Mouse (Mus musculus) left cerebral cortex, postnatal 14 days (tissue): ENCODE measurements around the gene Tagln. TPM values are rescaled to one million over a fixed set of nuclear protein-coding genes. Genes with fewer than 3 reads are reported as not detected.

Experiments
- DNase-seq, 2 experiments: peaks; one replicate each; pipeline ENCODE4 v3.0.0; 2021 to 2022; ENCODE audit warnings: low spot score in 2 of 2, mixed read lengths in 1 of 2
- intact Hi-C: fragments of 180-260 bp; cut with DNase I; formaldehyde crosslinking; loops from one replicate; pipeline ENCODE4 v1.15.1; 2025
- long read RNA-seq, 2 experiments: library from polyadenylated mRNA; stranded (forward); transcript quantifications; one replicate each; pipeline ENCODE4 v2.0.0; 2021
- total RNA-seq, 2 experiments: library from RNA; stranded (reverse); gene quantifications; 2 replicates each; pipeline ENCODE4 v1.2.3; 2021

The Tagln gene
- 10 to 100 TPM; 13.1 to 16.2 TPM for total RNA-seq
- long read RNA-seq, experiment 1, transcript Tagln-201 (5 exons, 1,595 nt) = major isoform, 6 of 6 reads
- long read RNA-seq, experiment 1, partial matches to known transcripts = 0 of 6 reads
- long read RNA-seq, experiment 1, other reads (novel, unspliced or antisense) = 0 of 6 reads
- long read RNA-seq, experiment 2, transcript Tagln-201 (5 exons, 1,595 nt) = major isoform, 6 of 8 reads
- long read RNA-seq, experiment 2, partial matches to known transcripts = 1 of 8 reads
- long read RNA-seq, experiment 2, other reads (novel, unspliced or antisense) = 1 of 8 reads

DNA sequence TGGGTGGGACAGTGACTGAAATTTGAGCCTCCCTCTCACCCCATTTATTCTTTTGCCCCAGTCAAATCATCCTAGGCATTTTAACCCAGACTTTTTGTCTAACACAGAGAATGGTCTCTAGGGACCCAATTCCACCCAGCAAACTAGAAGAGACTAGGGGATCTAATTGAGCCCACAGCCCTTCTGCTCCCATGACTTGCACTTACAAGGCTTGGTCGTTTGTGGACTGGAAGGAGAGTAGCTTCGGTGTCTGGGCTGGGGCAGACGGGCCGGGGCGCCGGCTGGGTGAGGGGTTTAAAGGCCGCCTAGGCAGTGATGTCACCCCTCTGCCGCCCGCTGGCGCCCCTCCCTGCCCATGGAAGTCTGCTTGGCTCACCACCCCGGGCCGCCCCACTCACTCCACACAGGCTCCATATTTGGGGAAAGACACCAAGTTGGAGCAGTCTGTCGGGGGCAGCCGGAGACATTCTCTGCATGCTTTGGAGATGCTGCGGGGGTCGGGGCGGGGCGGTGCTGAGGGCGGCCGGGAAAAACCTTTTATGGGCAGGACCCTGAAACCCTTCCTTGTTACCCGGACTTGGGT, at the start of gene Tagln:
TSS of gene Tagln (minus strand) at position 431 of the 583 bp plus-strand sequence.
- no peak for DNase-seq
- intact Hi-C loops = no loop called here

DNA sequence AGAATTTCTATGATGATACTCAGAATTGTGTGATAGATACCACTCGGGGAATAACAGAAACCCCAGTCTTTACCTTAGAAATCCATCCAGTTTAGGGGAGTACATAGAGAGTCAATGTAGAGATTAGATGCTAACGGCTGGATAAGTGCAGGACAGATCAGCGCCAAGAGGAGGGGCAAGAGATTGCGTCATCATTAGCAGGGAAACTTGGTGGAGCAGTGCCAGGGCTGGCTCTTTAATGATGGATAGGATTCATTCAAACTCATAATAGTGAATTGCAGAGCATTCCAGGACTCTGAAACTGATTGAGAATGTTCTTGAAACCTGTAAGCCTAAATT, 49.3 kb upstream of the Tagln start:
- intact Hi-C loops = no loop called here

DNA sequence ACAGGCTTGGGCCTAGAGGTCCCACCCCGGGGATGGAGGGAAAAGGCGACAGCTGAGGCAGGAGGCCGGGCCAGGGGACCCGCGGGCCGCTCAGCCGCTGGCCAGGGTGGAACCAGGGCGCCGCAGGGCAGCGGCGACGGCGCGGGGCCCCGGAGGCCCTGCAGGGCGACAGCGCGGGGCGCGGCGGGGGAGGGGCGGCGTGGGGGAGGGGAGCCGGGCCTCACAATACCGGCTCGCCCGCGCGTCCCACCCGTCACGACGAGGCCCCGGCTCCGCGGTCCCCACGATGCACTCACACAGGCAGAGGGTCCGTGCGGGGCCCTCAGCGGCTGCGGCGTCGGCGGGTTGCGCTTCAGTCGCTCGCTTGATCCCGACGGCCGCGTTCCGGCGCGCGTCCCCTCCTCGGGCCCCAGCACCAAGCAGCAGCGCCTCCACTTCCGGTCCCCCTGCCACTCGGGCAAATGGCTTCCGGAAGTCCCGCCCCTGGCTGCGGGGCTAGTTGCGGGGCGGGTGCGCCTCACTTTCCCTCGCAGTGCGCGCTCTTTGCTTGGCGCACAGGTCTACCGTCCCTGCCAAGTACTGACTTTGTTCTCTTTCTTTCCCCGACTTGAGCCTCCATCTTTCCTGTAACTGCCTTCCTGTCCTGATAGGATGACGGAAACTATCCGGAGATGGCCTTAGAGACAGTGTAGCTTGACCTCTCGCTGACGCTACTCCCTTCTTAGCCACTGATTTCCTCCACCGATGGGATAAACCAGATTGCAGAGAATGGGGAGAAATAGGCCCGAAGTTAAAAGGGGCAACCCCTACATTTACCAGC, 48.8 kb upstream of the Tagln start:
- intact Hi-C loops = no loop called here
- peak; percentile 87 to 89 for DNase-seq

More for the DNA sequence above, 49.3 kb upstream of the Tagln start:
- peak; percentile 54 to 58 for DNase-seq

DNA sequence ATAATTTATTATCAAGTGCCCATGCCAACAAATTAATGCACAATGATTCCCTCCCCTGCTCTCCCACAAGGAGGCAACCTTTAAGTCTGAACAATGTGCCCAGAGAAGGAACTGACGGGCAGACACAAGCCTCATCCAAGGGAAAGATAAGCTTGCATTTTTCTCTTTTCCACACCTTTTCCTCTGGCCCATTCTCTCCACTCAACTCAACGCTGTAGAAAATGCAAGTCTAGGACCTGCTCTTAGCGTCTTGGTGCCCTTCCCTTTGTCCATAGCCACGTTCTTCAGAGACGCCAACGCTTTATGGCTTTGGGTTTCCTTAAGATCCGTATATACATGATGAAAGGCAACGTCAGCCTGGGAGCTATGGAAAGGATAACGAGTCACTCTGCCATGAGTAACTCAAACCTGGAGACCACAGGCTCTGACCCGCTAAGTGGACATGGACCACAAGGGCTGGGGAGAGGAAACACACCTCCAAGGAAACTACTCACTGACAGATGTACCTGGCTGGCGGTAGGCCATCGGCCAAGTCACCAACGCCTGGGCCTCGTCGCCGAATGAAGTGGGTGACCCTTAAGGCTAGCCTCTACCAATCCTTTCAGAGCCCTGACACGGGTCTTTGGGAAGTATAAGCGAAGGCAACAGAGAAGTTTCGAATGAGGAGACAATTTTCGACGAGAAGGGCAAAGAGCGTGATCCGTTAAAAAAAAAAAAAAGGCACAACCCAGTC, 48.0 kb upstream of the Tagln start:
- peak; percentile 18 to 19 for DNase-seq
- intact Hi-C loops = no loop called here

DNA sequence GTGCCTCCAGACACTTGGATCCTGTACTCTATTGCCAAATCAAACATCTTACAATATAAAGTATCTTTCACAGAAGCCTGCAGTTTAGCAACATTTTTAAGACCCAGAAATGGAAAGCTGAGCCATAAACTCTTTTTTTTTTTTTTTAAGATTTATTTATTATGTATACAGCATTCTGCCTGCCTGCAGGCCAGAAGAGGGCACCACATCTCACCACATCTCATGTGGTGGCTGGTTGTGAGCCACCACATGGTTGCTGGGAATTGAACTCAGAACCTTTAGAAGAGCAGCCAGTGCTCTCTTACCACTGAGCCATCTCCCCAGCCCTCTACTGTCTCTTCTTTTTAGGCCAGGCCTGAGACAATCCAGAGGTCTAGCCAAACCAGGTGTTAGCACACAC, 45.5 kb upstream of the Tagln start:
- intact Hi-C loops = no loop called here
- no peak for DNase-seq

DNA sequence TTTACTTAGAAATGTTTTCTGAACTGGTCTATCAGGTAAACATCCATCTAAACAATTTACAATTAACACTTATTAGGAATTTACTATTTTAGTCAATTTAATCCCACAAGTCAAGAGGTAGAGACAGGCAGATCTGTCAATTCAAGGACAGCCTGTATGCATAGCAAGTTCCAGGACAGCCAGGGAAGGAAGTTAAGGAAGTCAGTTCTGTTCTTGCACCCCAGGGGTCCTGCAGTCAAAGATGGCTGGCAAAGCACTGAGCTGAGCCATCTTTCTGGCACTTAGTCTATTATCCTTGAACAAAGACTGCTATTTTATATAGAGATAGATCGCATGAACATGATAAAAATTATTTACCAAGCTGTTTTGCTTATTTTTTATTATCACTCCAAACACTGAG, 44.8 kb upstream of the Tagln start:
- no peak for DNase-seq
- intact Hi-C loops = no loop called here

DNA sequence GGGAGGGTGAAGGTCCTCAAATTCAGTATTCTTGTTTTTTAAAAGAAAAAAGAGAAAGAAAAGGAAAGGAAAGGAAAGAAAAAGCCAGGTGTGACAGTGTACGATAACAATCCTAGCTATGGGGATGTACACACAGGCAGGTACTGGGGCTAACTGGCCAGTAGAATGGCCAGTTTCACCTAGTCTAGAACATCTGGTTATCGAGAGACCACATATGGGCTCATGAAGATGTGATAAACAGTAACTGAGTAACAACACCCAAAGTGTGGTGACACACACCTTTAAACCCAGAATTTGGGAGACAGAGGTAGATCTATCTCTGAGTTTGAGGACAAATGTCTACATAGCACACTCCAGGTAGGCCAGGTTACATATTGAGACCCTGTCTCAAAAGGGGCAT, 43.9 kb upstream of the Tagln start:
- no peak for DNase-seq
- intact Hi-C loops = no loop called here

DNA sequence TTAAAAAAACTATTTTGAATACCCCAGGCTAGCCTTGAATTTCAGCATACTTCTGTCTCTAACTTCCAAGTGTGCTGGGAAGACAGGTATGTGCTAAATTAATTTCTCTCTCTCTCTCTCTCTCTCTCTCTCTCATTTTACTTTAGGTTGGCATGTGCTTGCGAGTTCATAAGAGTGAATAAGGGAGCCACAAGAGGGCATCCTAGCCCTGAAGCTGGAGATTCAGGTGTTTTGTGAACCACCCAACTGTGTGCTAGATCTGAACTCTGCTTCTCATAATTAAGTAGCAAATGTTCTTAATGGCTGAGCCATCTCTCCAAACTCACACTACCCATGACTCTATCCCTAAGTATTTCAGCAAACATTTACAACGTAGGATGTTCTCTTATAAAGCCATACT, 41.0 kb upstream of the Tagln start:
- intact Hi-C loops = no loop called here
- no peak for DNase-seq

DNA sequence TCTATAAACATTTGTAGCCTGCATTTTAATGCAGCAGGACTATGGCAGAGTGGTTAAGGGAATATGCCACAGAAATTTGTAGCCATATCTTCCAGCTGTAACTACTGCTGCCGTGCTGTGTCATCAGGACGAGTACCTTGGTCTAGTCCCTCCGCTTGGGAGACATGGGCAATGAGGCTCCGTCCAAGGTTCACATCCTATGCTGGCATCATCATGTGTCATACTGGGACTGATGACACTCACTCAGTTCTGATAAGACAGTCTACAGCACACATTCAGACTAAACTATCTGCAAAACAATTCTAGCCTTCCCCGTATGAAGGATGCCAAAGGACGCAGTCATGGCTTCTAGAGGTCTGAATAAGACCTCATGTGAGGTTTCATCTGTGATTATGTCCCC, 27.7 kb upstream of the Tagln start:
- DNase-seq = no peak
- intact Hi-C loops = no loop called here

DNA sequence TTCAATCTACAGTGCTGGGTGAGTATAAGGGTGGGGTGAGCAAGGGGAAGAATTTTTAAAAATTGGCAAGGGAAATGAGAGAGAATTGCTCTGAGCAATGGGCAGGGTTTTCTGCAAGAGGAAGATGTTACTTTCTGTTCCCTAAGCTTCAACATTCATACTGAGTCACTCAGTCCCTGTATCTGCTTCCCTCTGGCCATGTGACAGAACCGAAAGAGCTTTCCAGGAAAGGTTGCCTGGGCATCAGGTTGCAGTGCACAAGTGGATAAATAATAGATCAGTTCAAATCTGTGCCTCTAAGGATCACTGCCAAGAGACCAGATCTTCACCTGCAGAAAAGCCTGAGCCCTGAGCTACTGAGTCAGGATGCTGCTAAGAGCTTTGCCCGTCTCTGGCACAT, 26.0 kb upstream of the Tagln start:
- intact Hi-C loops = no loop called here
- no peak for DNase-seq

DNA sequence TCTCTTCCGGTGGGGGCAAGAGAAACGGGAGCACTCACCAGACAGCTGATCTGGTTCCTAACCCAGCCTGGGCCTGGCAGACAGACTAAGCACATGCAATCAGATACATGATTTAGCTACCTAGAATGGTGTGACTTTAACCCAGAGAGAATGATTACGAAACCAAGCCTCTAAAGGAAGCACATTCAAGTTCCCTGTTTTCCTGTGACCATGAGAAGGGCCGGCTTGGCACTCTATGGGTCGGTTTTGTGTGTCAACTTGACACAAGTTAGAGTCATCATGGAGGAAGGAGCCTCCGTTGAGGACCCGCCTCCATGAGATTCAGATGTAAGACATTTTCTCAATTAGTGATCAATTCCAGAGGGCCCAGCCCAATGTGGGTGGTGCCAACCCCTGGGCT, 23.8 kb upstream of the Tagln start:
- intact Hi-C loops = no loop called here
- no peak for DNase-seq

DNA sequence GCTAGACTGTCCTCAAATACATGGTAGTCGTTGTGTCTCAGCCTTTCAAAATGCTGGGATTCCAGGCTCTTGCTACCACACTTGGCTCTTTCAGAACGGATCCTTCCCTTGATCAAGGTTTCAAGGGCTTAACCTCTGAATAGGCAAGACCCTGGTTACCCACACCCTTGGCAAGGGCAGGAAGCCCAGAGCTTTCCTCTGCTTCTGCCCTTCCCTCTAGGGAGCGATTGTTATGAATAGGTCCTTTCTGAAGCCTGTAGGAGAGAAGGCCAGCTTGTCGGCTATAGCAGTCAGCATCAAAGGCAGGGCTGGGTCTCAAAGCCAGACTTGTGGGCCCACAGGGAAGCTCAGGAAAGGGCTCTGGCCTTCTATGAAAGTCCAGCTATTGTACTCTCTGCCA, 23.0 kb upstream of the Tagln start:
- DNase-seq = no peak
- intact Hi-C loops = no loop called here

DNA sequence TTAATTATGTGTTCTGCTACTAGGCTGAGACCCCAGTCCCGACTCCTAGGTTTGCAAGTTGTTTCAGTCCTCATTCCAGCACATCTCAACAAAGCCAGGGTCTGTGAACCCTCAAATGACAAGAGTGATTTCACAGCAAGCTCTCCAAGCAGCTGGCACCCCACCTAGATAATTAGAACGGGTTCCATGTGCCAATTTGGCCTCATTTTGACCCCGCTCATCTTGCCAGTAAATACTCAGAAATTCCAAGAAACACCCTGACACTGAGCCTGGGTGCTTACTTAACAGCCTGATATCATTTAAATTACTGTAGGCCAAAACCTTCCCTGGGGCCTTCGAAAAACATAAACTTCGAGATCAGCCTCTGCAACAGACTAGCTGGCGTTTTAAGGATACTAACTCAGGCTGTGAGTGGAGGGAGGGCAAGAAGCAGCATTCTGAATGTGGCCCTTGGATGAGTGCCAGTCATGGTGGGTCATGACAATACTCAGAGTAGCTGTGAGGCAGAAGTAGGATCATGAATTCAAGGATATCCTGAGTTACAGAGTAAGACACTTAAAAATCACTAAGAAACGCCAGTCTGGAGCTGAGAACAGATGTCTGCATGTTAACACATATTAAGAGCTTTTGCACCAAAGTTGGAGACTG, 22.3 kb upstream of the Tagln start:
- intact Hi-C loops = no loop called here
- DNase-seq = no peak

DNA sequence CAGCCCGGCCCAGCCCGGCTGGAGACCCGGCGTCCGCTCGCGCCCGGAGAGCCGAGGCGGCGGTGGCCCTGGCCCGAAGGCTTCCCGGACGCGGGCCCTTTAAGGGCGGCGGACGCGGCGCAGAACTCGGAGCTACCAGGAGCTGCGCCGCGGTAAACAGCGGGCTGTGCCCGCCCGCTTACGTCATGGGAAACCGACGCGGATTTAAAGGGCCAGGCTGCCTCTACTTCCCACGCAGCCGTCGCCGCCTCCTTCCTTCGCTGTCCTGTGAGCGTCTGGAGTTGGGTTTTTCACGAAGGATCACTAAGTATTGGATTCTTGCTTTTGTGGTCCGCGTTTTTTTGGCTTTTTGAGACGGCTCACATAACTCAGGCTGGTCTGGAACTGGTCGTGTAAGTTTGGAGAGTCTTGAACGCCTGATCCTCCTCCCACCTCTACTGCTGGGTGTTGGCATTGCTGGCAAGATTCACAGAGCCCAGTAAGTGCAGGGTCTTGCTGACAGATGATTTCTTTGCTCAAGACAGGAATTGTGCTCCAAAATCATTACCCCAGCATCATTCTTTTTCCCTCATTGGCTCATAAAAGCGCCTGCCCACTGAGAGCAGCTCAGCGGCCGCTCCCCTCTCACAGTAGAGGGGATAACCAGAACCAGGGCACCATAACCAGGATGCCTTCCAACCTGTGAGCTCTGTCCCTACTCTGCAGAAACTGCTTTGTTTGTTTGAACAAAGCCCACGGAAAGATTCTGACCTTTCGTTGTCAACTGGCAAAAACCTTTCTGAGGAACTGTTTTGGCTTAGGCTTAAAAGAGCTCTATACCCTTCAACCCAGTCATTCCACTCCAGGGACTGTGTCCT, 19.5 kb upstream of the Tagln start, which contains the start of gene Sidt2:
TSS of gene Sidt2 (minus strand) at position 152 of the 857 bp plus-strand sequence.
- intact Hi-C loops = no loop called here
- DNase-seq = peak; percentile 85 to 93

DNA sequence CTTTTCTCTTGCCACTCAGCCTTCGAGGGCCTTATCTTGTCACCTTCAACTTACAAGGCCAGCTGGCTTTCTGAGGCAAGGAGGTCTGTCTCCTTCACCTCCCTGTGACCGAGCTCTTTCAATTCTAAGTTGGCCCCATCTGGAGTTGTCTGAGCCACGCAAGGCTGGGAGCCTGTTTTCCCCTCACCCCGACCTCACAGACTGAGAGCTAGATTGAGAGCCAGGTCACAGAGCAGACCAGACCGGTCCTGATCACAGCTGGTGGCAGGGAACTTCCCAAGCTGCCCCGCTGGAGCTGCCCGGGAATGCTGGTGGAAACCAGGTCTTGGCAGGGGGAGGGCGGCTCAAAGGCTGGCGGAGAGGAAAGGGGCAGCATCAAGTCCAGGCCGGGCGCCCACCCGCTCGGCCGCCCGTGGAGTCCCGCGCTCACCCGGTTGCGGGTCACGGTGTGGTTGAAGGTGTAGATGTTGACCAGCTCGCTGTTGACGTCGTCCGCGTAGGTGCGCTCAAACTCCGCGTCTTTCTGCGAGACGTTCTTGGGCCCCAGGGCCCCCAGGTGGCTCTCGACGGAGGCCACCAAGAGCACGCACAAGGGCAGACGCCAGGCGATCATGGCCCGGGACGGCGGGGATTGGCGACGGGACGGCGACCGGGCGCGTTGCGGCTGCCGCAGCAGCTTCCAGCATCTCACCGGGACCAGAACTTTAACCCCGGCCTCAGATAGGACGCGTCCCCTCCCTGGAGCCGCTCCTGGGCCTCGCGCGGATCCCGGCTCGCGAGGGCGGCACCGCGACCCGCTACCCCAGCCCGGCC, 18.6 kb upstream of the Tagln start:
- DNase-seq = peak; percentile 42 to 55
- intact Hi-C loops = no loop called here

DNA sequence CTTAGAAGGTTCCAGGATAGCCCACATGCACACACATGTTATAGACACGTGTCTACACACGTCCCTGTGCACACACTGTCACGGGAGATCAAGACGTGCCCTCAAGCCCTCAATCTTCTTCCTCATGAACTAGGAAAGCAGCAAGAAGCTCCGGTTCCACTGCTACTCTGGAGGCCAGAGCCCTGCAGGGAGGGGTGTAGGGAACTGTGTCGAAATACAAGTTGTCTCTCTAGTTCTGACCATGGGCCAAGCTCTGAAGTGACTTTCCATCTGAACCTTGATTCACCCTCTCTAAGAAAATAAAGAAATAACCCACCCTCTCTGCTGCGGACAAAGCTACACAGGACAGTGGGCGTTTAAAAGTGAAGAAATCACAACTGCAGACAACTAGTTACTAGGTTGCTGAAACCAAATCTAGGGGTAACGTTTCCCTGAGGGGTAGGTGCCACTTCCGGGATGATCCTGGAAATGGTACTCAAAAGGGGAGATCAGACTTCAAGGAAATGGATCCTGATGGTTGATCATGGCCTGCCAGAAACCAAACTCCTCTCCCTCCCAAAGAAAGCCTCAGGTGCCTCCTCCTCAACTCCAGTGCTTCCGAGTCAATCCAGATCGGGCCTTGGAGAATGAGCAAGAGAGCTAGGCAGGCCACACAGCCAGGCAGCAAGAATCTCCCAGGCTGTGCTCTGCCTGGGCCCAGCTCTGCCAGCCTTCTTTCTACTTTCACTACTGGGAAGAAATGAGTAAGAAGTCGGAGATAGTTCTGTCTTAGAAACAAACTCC, 17.8 kb upstream of the Tagln start:
- intact Hi-C loops = no loop called here
- DNase-seq = no peak

DNA sequence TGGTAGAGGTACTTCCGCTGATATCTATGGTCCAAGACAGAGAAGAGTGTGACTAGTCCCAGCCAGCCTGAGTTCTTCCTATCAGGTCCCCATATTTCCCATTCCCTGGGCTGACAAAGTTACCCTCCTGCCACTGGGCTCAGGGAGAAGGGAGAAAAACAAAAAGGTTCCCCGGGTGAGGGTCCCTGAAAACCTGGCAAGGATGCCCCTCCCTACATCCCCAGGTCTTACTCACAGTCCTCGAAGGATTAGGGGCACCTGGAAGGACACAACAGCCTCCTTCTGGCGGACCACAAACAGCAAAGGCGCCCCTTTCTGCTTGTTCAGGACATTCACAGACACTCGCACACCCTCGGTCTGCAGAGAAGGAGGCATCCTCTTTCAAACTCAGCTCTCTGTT, 17.0 kb upstream of the Tagln start:
- DNase-seq = no peak
- intact Hi-C loops = no loop called here
